Mouse (Mus musculus): ENCODE results near the gene Hoxd11. TPM values are rescaled to one million over a fixed set of nuclear protein-coding genes. Genes with fewer than 3 reads are reported as not detected.

The Hoxd11 gene
- polyA plus RNA-seq, 1 experiment, result 2.8 TPM

GRCm38 (mm10) chr2:74687698-74688555 lies 8.6 kb downstream of the Hoxd11 start:
- Histone ChIP-seq H3K4me1 (ENCODE audit: control insufficient read depth, insufficient read depth, low read length) (no peaks in the 10 kb centered on the region), H3K4me3 (ENCODE audit: insufficient read depth, low read length) (peak overlapping the region; percentile 28), H3K27ac (ENCODE audit: insufficient read depth, low read length) (peak overlapping the region; percentile 35)
- TF ChIP-seq POLR2A (IDR thresholded peaks at IDR 0.05; ENCODE audit: low read depth, low read length) (no peak), CTCF (IDR thresholded peaks at IDR 0.05; ENCODE audit: borderline replicate concordance, insufficient read depth, low read length) (no peak)

DNA sequence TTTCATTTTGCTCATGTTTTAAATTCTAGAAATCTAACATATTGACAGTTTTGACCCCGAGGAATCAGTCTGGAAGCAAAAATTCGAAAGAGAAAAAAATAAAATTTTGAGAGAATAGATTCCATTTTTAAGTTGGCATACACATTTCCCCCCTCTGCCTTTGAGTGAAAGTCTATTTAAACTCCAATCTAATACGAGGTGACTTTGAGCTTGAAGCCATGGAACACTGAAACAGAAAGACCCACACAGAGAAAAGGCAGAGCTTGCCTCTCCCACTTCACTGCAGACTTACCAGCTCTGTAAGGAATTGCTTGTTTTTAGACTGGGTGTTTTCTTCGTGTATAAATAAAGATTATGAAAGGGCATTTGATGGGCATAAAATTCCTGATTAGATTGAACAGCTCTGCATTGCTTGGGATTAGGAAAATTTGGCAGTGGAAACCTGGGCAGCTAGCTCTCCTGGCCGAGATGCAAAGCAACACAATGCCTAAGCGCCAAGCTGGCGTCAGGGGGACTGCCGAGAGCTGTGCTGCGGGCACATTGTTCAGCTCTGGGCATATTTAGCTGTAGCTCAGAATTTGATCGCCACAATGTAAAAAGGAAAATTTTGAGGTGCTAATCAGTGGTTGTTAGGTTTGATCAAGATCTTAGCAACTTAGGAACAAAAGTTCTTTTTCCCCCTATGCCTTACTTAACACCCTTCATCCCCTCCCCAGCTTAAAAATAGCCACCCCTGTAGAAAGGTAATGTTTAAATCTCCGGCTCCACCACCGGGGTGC lies 9.6 kb downstream of the Hoxd11 start:
- H3K4me3 ChIP-seq (ENCODE audit: insufficient read depth, low read length), result no peak overlapping the region
- TF ChIP-seq CTCF (IDR thresholded peaks at IDR 0.05; ENCODE audit: borderline replicate concordance, insufficient read depth, low read length), result no peak
- TF ChIP-seq POLR2A (IDR thresholded peaks at IDR 0.05; ENCODE audit: low read depth, low read length), result no peak
- no peak overlapping the region for H3K27ac ChIP-seq (ENCODE audit: insufficient read depth, low read length)
- H3K4me1 ChIP-seq (ENCODE audit: control insufficient read depth, insufficient read depth, low read length), result no peaks in the 10 kb centered on the region

DNA sequence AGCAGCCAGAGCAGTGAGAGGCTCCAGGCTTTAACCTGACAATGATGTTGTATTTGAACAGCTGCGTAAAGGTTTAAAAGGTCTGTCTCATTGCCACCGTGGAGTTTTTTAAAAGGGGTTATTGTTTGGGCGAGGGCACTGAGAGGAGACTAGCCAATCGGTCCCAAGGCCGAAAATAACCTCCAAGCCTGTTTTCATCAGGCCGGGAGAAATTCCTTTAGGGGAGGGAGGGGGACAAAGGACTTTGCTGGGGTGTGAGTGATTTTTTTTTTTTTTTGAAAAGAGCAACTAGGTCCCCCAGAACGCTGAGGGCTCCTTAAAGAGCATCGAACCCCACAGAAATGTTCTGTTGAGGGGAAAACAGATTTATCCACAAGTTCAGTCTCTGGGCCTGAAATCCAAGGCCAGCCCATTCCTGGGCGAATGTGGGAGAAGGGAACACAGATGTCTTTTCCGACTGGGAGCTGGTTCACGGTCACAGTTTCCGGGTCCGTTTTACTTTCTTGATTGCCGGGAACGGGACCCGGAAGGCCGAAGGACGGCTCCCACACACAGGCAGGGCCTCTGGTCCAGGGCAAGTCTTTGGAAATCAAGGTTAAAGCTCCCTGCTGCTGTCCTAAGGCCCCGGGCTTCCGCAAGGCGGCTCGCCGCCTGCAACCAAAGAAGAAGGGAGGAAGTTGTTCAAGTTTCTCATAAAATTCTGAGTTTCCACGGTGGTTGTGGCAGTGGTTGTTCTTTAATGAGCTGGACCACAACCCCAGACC lies 10.4 kb downstream of the Hoxd11 start:
- Histone ChIP-seq H3K4me3 (ENCODE audit: insufficient read depth, low read length) (peak overlapping the region; percentile 5), H3K27ac (ENCODE audit: insufficient read depth, low read length) (peak overlapping the region; percentile 42; the same call in 1 of the 2 replicates), H3K4me1 (ENCODE audit: control insufficient read depth, insufficient read depth, low read length) (no peaks in the 10 kb centered on the region)
- no peak for TF ChIP-seq CTCF (IDR thresholded peaks at IDR 0.05; ENCODE audit: borderline replicate concordance, insufficient read depth, low read length)
- TF ChIP-seq POLR2A (IDR thresholded peaks at IDR 0.05; ENCODE audit: low read depth, low read length), result no peak

GRCm38 (mm10) chr2:74690338-74690716 lies 11.0 kb downstream of the Hoxd11 start:
- no peak for TF ChIP-seq POLR2A (IDR thresholded peaks at IDR 0.05; ENCODE audit: low read depth, low read length)
- TF ChIP-seq CTCF (IDR thresholded peaks at IDR 0.05; ENCODE audit: borderline replicate concordance, insufficient read depth, low read length), result no peak
- no peaks in the 10 kb centered on the region for H3K4me1 ChIP-seq (ENCODE audit: control insufficient read depth, insufficient read depth, low read length)
- no peak overlapping the region; the same call in 1 of the 2 replicates for H3K4me3 ChIP-seq (ENCODE audit: insufficient read depth, low read length)
- 0 out of 2 replicates have a peak overlapping the region, but pooled peaks have one; percentile 42 for H3K27ac ChIP-seq (ENCODE audit: insufficient read depth, low read length)

- TF ChIP-seq CTCF (IDR thresholded peaks at IDR 0.05; ENCODE audit: borderline replicate concordance, insufficient read depth, low read length), result peak; percentile 43; the same call in 1 of the 2 replicates
- peak; percentile 19; the same call in 1 of the 2 replicates for TF ChIP-seq POLR2A (IDR thresholded peaks at IDR 0.05; ENCODE audit: low read depth, low read length)
- H3K4me3 ChIP-seq (ENCODE audit: insufficient read depth, low read length), result peak within 1 kb of the TSS; percentile 33
- no peak within 1 kb of the TSS for H3K27ac ChIP-seq (ENCODE audit: insufficient read depth, low read length)
- no peaks in the 10 kb centered on the region for H3K4me1 ChIP-seq (ENCODE audit: control insufficient read depth, insufficient read depth, low read length)
Observed at GRCm38 (mm10) chr2:74691022-74691951, 11.9 kb downstream of the Hoxd11 start, which contains the start of gene Hoxd10. Gene Hoxd10, plus strand, starts transcription at chr2:74691924.

DNA sequence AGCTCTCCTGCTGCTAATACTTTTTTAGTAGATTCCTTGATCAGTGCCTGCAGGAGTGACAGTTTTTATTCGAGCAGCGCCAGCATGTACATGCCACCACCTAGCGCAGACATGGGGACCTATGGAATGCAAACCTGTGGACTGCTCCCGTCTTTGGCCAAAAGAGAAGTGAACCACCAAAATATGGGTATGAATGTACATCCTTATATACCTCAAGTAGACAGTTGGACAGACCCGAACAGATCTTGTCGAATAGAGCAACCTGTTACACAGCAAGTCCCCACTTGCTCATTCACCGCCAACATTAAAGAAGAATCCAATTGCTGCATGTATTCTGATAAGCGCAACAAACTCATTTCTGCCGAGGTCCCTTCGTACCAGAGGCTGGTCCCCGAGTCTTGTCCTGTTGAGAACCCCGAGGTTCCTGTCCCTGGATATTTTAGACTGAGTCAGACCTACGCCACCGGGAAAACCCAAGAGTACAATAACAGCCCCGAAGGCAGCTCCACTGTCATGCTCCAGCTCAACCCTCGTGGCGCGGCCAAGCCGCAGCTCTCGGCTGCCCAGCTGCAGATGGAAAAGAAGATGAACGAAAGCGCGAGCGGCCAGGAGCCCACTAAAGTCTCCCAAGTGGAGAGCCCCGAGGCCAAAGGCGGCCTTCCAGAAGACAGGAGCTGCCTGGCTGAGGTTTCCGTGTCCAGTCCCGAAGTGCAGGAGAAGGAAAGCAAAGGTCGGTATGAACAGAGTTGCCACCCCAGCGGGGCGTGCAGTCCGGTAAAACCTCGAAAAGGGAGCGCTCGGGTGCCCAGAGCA lies 12.8 kb downstream of the Hoxd11 start:
- Histone ChIP-seq H3K27ac (ENCODE audit: insufficient read depth, low read length) (no peak overlapping the region), H3K4me1 (ENCODE audit: control insufficient read depth, insufficient read depth, low read length) (no peaks in the 10 kb centered on the region), H3K4me3 (ENCODE audit: insufficient read depth, low read length) (peak overlapping the region; percentile 12)
- TF ChIP-seq CTCF (IDR thresholded peaks at IDR 0.05; ENCODE audit: borderline replicate concordance, insufficient read depth, low read length), result no peak
- 0 out of 2 replicates have a peak, but pooled peaks have one; percentile 1 for TF ChIP-seq POLR2A (IDR thresholded peaks at IDR 0.05; ENCODE audit: low read depth, low read length)

GRCm38 (mm10) chr2:74692808-74693431 lies 13.6 kb downstream of the Hoxd11 start:
- TF ChIP-seq POLR2A (IDR thresholded peaks at IDR 0.05; ENCODE audit: low read depth, low read length), result no peak
- TF ChIP-seq CTCF (IDR thresholded peaks at IDR 0.05; ENCODE audit: borderline replicate concordance, insufficient read depth, low read length), result no peak
- no peaks in the 10 kb centered on the region for H3K4me1 ChIP-seq (ENCODE audit: control insufficient read depth, insufficient read depth, low read length)
- H3K27ac ChIP-seq (ENCODE audit: insufficient read depth, low read length), result no peak overlapping the region
- H3K4me3 ChIP-seq (ENCODE audit: insufficient read depth, low read length), result peak overlapping the region; percentile 12
